Mouse (Mus musculus) forebrain, embryonic 13.5 days (tissue): ENCODE measurements around the gene Gm20388. TPM values are rescaled to one million over a fixed set of nuclear protein-coding genes. Genes with fewer than 3 reads are reported as not detected.

Experiments used
- ATAC-seq: fragments of 200-750 bp; cut with Nextera tagmentation; 2 replicates; pipeline ENCODE4 v1.8.0; 2017
- H3K27ac ChIP-seq: fragments of 300-500 bp; sonication (generic); 2 replicates; pipeline ENCODE4 v1.5.1; 2015; ENCODE audit warnings: inconsistent platforms, mild to moderate bottlenecking, moderate library complexity
- H3K27me3 ChIP-seq: fragments of 300-500 bp; sonication (generic); 2 replicates; pipeline ENCODE4 v1.6.1; 2015; ENCODE audit warnings: mild to moderate bottlenecking, inconsistent platforms
- H3K36me3 ChIP-seq: fragments of 300-500 bp; sonication (generic); 2 replicates; pipeline ENCODE4 v1.6.1; 2015; ENCODE audit warnings: mild to moderate bottlenecking, inconsistent platforms; ENCODE audit not compliant: poor library complexity, severe bottlenecking
- H3K4me1 ChIP-seq: fragments of 300-500 bp; sonication (generic); 2 replicates; pipeline ENCODE4 v1.6.1; 2015; ENCODE audit warnings: inconsistent platforms
- H3K4me2 ChIP-seq: fragments of 300-500 bp; sonication (generic); 2 replicates; pipeline ENCODE4 v1.6.1; 2015; ENCODE audit warnings: inconsistent platforms, mild to moderate bottlenecking, moderate library complexity
- H3K4me3 ChIP-seq: fragments of 300-500 bp; sonication (generic); 2 replicates; pipeline ENCODE4 v1.5.1; 2015; ENCODE audit warnings: mild to moderate bottlenecking, inconsistent platforms
- H3K9ac ChIP-seq: fragments of 300-500 bp; sonication (generic); 2 replicates; pipeline ENCODE4 v1.6.1; 2015; ENCODE audit warnings: mild to moderate bottlenecking, inconsistent platforms
- H3K9me3 ChIP-seq: fragments of 300-500 bp; sonication (generic); replicated peaks from 2 replicates; pipeline ENCODE4 v1.6.1; 2016; ENCODE audit warnings: inconsistent platforms
- WGBS: fragments of 180-500 bp; shearing (Covaris S2); methylation state at CpG from one replicate; pipeline ENCODE4 v1.1.7; 2015; 5-methylcytosine and 5-hydroxymethylcytosine counted together
- polyA plus RNA-seq: library from polyadenylated mRNA; unstranded; fragments of >200 nt; fragmentation: Nextera tagmentation; extraction: Ambion mirVana; gene quantifications from 2 replicates; pipeline ENCODE4 v1.2.1, GENCODE M21; 2015

Gene Gm20388
- polyA plus RNA-seq, 1 experiment from 2014 or later = 5.6 TPM

- peaks cover 25% of the 10 kb centered on the region for H3K4me1 ChIP-seq
- H3K9me3 ChIP-seq = no peaks in the 10 kb centered on the region
- H3K27me3 ChIP-seq = peaks cover 28% of the 10 kb centered on the region
- no peaks in the 10 kb centered on the region for H3K36me3 ChIP-seq
- no peak overlapping the region; the same call in 1 of the 2 replicates for H3K27ac ChIP-seq
- no peak for ATAC-seq
- 86% methylated on average over 14 of the region's 14 CpGs for WGBS
- no peak overlapping the region for H3K4me3 ChIP-seq
- no peak overlapping the region for H3K4me2 ChIP-seq
- no peak overlapping the region for H3K9ac ChIP-seq
These were observed 2808.3 kb downstream of the Gm20388 start for GRCm38 (mm10) chr8:122718711-122719499.

- H3K4me1 ChIP-seq = peaks cover 25% of the 10 kb centered on the region
- H3K27ac ChIP-seq = peak overlapping the region; percentile 80
- peaks cover 28% of the 10 kb centered on the region for H3K27me3 ChIP-seq
- H3K9ac ChIP-seq = no peak overlapping the region
- ATAC-seq = peak; percentile 27; the same call in 1 of the 2 replicates
- no peak overlapping the region for H3K4me3 ChIP-seq
- H3K9me3 ChIP-seq = no peaks in the 10 kb centered on the region
- peak overlapping the region; percentile 43; the same call in 1 of the 2 replicates for H3K4me2 ChIP-seq
- H3K36me3 ChIP-seq = no peaks in the 10 kb centered on the region
- 33% methylated on average over 7 of the region's 7 CpGs for WGBS
These were observed 2808.9 kb downstream of the Gm20388 start for GRCm38 (mm10) chr8:122719500-122720065.

- H3K9ac ChIP-seq = peak overlapping the region; percentile 44; the same call in 1 of the 2 replicates
- peaks cover 28% of the 10 kb centered on the region for H3K27me3 ChIP-seq
- H3K4me3 ChIP-seq = 0 out of 2 replicates have a peak overlapping the region, but pooled peaks have one; percentile 11
- H3K4me2 ChIP-seq = peak overlapping the region; percentile 43
- no peaks in the 10 kb centered on the region for H3K9me3 ChIP-seq
- ATAC-seq = 0 out of 2 replicates have a peak, but pooled peaks have one; percentile 57
- 9% methylated on average over 25 of the region's 25 CpGs for WGBS
- H3K27ac ChIP-seq = peak overlapping the region; percentile 80
- H3K36me3 ChIP-seq = no peaks in the 10 kb centered on the region
- peaks cover 25% of the 10 kb centered on the region for H3K4me1 ChIP-seq
These were observed 2809.6 kb downstream of the Gm20388 start for GRCm38 (mm10) chr8:122720070-122720729.

- no peaks in the 10 kb centered on the region for H3K9me3 ChIP-seq
- peaks cover 28% of the 10 kb centered on the region for H3K27me3 ChIP-seq
- H3K4me2 ChIP-seq = peak overlapping the region; percentile 43
- H3K27ac ChIP-seq = peak overlapping the region; percentile 80
- H3K9ac ChIP-seq = peak overlapping the region; percentile 44; the same call in 1 of the 2 replicates
- no peaks in the 10 kb centered on the region for H3K36me3 ChIP-seq
- no peak overlapping the region for H3K4me3 ChIP-seq
- peak; percentile 23; the same call in 1 of the 2 replicates for ATAC-seq
- 61% methylated on average over 14 of the region's 14 CpGs for WGBS
- peaks cover 25% of the 10 kb centered on the region for H3K4me1 ChIP-seq
These were observed 2810.4 kb downstream of the Gm20388 start for GRCm38 (mm10) chr8:122720811-122721640.

GRCm38 (mm10) chr8:122725187-122725586 lies 2814.5 kb downstream of the Gm20388 start:
- Histone ChIP-seq H3K4me2 (no peak overlapping the region), H3K27ac (no peak overlapping the region), H3K4me3 (no peak overlapping the region), H3K27me3 (peaks cover 16% of the 10 kb centered on the region; the same call in 1 of the 2 replicates), H3K9ac (no peak overlapping the region), H3K9me3 (no peaks in the 10 kb centered on the region), H3K4me1 (peaks cover 23% of the 10 kb centered on the region), H3K36me3 (no peaks in the 10 kb centered on the region)
- no peak for ATAC-seq
- WGBS = 95% methylated on average over 6 of the region's 6 CpGs

DNA sequence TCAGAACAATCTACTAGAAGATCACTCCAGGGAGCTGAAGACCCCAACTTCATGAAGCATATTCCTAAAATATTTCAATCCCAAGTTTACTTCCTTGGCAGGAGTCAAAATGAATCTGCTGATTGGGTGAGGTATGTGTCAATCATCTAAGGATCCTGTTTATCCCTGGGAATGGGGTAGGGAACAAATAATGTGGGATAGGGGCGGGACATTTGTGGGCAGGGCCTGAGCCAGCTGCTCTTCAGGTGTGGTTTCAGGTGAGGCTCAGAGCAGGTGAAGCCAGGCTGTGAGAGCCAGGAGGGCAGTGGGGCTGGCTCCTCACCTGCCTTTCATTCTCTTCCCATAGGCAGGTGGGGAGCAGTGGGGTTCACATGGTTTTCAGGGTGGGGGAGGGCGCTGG lies 2816.1 kb downstream of the Gm20388 start:
- H3K4me2 ChIP-seq = no peak overlapping the region
- no peaks in the 10 kb centered on the region for H3K36me3 ChIP-seq
- H3K9ac ChIP-seq = no peak overlapping the region
- H3K4me1 ChIP-seq = peaks cover 10% of the 10 kb centered on the region; the same call in 1 of the 2 replicates
- 55% methylated on average over 2 of the region's 2 CpGs for WGBS
- no peaks in the 10 kb centered on the region for H3K9me3 ChIP-seq
- no peak overlapping the region for H3K4me3 ChIP-seq
- no peak for ATAC-seq
- no peak overlapping the region for H3K27ac ChIP-seq
- peaks cover 10% of the 10 kb centered on the region; the same call in 1 of the 2 replicates for H3K27me3 ChIP-seq

- H3K4me2 ChIP-seq = no peak overlapping the region
- H3K4me3 ChIP-seq = no peak overlapping the region
- H3K9me3 ChIP-seq = no peaks in the 10 kb centered on the region
- H3K4me1 ChIP-seq = peaks cover 10% of the 10 kb centered on the region; the same call in 1 of the 2 replicates
- peaks cover 10% of the 10 kb centered on the region; the same call in 1 of the 2 replicates for H3K27me3 ChIP-seq
- H3K9ac ChIP-seq = no peak overlapping the region
- H3K27ac ChIP-seq = no peak overlapping the region
- H3K36me3 ChIP-seq = no peaks in the 10 kb centered on the region
- 73% methylated on average over 5 of the region's 5 CpGs for WGBS
- ATAC-seq = no peak
These were observed 2816.8 kb downstream of the Gm20388 start for GRCm38 (mm10) chr8:122727412-122727811.

DNA sequence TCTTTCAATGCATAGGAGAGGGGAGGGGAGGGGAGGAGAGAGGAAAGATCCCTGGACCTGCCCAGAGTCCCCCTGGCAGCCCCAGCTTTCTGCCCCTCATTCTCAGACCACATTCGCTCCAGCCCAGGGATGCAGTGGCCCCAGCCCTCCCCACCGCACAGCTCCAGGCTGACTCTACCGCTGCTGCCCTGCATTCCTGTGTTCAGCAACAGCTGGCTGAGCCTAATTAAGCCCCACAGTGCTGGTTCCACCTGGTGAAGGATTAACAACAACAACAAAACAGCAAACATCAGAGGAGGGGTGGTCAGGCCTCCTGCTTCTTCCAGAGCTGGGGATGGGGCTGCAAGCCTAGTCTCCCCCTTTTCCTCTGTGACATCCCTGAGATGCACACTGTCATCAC lies 2818.0 kb downstream of the Gm20388 start:
- H3K9me3 ChIP-seq = no peaks in the 10 kb centered on the region
- 5% methylated on average over 3 of the region's 3 CpGs for WGBS
- no peak for ATAC-seq
- H3K4me3 ChIP-seq = no peak overlapping the region
- H3K36me3 ChIP-seq = no peaks in the 10 kb centered on the region
- no peak overlapping the region for H3K4me2 ChIP-seq
- no peak overlapping the region for H3K27ac ChIP-seq
- H3K4me1 ChIP-seq = peaks cover 12% of the 10 kb centered on the region
- no peak overlapping the region for H3K9ac ChIP-seq
- peaks cover 12% of the 10 kb centered on the region; the same call in 1 of the 2 replicates for H3K27me3 ChIP-seq

- WGBS = 72% methylated on average over 3 of the region's 3 CpGs
- Histone ChIP-seq H3K4me3 (no peak overlapping the region), H3K9ac (peak overlapping the region; percentile 22; the same call in 1 of the 2 replicates), H3K36me3 (no peaks in the 10 kb centered on the region), H3K4me1 (peaks cover 66% of the 10 kb centered on the region), H3K27me3 (peaks cover 10% of the 10 kb centered on the region; the same call in 1 of the 2 replicates), H3K4me2 (no peak overlapping the region), H3K27ac (peak overlapping the region; percentile 54), H3K9me3 (no peaks in the 10 kb centered on the region)
- ATAC-seq = no peak
These were observed 2824.5 kb downstream of the Gm20388 start for GRCm38 (mm10) chr8:122735110-122735509.

- no peaks in the 10 kb centered on the region for H3K36me3 ChIP-seq
- peak overlapping the region; percentile 22; the same call in 1 of the 2 replicates for H3K9ac ChIP-seq
- H3K27ac ChIP-seq = peak overlapping the region; percentile 54
- peaks cover 10% of the 10 kb centered on the region; the same call in 1 of the 2 replicates for H3K27me3 ChIP-seq
- no peak for ATAC-seq
- H3K4me2 ChIP-seq = no peak overlapping the region
- no peak overlapping the region for H3K4me3 ChIP-seq
- 62% methylated on average over 19 of the region's 19 CpGs for WGBS
- H3K9me3 ChIP-seq = no peaks in the 10 kb centered on the region
- peaks cover 73% of the 10 kb centered on the region for H3K4me1 ChIP-seq
These were observed 2825.2 kb downstream of the Gm20388 start for GRCm38 (mm10) chr8:122735542-122736473.
